Mouse (Mus musculus): ENCODE data around the gene 1810062G17Rik. TPM values are rescaled to one million over a fixed set of nuclear protein-coding genes. Genes with fewer than 3 reads are reported as not detected.

The 1810062G17Rik gene
- total RNA-seq, 2 experiments from 2014 or later = 1.7 to 2.4 TPM

DNA sequence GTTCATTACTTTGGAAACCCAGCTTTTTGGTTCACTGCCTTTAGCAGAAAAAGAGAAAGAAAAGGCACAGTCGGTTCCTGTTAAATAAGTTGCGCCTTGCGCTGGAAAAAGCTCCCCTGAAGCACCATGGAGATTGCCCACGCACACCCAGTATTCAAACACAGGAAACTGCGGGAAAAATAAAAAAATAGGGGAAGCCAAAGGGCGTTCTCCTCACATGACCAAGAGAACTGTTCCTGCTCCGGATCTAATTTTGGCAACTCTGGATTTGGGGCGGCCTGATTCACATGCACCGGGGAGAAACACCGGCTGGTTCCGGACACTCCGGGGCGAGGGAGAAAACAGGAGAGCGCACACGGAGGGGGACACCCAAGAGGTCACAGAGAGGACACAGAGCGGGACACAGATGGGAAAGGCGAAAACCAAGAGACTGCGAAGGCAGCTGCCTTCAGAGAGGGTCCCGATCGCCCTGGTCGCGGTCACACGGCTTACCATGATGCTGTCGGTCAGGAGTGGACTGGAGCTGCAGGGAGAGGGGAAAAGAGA lies 726 bp upstream of the 1810062G17Rik start:
- peak; percentile 46 for ATAC-seq (replicated peaks; ENCODE audit: poor library complexity, severe bottlenecking)

DNA sequence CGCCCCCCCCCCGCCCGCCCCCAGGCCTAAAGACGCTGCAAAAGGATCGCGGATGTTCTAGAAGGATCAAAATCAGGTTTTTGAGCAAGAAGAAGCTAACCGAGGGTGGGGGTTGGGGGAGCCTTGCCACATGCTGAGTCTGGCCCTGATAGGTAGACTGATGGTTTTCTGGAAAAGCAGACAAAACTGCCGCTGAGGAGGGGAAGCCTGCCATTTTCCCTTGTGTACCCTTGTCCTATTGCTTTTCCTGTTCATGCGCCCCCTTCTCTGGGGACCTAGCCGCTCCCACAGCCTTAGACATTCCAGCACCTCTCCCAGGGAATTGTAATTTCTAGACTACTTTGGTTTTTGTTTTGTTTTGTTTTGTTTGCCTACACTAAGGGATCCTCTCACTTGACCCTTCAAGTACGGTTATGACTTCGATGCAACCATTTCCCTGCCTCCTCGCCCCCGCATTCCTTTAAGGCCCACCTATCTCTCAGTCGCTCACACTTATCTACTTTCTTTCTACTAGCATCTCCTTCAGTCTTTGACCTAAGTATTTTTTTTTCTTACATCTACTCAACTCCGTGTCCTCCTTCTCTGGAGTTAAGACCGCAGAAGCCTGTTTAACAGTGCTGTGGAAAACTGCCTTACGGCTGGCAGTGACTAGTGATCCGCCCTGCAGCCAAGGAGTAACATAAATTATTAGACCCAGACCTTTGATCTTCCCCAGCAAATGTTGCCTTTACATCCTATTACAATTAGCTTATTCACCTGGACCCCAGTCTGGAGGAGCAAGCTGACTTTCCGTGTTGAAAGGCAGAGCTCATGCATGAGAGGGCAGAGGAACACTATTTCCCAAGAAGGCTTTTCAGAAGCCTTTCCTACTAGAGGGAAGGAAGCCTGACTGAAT lies 771 bp downstream of the 1810062G17Rik start:
- no peak for ATAC-seq (replicated peaks; ENCODE audit: poor library complexity, severe bottlenecking)

DNA sequence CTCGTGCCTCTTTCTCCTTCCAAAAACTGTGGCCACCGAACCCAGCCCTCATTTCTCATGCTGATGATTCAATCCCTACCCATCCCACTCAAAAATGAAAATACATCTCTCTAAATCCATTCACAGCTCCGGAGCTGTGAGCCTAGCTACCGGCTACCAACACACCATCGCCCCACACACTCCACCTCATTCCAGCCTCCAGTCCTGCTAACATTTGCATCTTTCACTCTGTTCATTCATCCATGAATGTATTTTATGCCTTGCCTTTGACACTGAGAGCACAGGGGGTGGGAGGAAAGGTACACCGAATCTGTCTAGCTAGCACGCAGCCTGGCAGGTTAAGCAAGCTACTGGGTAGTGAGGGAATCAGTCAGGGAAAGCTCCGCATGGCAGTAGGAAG lies 3.0 kb downstream of the 1810062G17Rik start:
- ATAC-seq (replicated peaks; ENCODE audit: poor library complexity, severe bottlenecking) = no peak

DNA sequence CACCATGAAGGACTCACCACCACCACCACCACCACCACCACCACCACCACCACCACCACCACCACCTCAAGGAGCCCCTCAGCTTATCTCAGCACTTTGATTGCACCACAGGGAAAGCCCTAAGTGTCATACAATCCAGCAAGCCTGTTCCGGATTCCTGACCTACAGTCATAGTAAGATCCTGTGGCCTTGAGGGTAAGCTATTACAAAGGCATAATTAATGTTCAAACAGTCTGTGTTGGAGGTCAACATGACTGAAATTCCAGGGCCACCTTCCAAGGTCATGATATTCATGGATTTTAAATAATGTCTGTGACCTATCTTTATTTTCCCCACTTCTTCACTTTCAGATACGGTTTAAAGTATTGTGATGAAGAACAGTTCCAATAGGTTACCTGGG lies 4.7 kb downstream of the 1810062G17Rik start:
- no peak for ATAC-seq (replicated peaks; ENCODE audit: poor library complexity, severe bottlenecking)

DNA sequence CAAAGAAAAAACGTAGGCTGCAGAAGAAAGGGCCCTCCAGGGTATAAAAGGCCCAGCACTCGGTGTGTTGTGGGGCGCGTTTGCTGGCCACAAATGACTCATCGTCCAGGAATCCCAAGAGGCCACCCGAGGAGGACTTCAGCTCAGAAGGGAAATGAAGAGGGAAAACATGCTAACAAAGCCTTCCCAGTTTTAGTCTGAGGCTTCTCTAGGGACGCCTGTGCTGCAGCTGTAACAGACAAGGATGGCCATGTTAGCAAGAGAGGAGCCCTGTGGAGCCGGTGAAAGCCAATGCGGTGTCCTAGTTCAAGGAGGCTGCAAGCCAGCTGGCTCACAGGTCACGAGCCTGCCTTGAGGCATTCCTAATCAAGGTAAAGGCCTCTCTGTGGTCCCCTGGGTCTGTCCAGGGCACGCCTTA lies 6.0 kb downstream of the 1810062G17Rik start:
- no peak for ATAC-seq (replicated peaks; ENCODE audit: poor library complexity, severe bottlenecking)

DNA sequence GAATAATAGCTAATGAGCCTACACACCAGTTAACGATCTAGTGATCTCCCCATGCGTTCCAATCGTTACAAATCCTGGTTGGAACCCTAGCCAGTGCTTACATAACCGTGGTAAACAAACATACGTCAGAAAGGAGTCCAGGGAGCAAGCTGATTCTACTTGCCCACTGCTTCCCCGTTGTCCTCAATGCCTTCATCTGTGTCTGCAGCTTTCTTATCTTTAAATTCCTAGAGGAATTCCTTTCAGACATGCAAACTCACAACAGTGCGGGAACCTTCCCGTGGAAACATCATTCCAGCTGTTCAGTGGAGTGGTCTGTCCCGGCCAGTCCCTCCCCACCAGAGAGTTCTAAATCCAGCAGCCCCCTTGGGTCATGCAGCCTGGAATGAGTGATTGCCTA lies 7.2 kb downstream of the 1810062G17Rik start:
- no peak for ATAC-seq (replicated peaks; ENCODE audit: poor library complexity, severe bottlenecking)

DNA sequence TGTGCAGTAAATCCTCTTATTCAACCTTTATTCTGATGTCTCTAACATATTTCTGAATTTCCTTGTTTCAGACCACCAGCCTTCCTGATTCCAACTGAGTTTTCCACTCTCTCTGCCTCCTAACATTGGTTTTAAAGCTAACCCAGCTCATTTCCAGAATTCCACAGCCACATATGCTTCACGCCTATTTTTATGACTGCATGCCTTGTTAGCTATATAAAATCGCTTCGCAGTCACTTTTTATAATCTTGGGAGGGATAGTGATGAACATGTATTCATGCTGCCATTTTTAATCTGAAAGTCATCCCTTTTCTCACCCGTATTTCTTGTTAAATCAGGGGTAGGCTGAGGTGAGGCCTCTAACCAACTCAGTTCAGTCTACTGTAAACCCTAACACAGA lies 8.6 kb downstream of the 1810062G17Rik start:
- ATAC-seq (replicated peaks; ENCODE audit: poor library complexity, severe bottlenecking) = no peak

DNA sequence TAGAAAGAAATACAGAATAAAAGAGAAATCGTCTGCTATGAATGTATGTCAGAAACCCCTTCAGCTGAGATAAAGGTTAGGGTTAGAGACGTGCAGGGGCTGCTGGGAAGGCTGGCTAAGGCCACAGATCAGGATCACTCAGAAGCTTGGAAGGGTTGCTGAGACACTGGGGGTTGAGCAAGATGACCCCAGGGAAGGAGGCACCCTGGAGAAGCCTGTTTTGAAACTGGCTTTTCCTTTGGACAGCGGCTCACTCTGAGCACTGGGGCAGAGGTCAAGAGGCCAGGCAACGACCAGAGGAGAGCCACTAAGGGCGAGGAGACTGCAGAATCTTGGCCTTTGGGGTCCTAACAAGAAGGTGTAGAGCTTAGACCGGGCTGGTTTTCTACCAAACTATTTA lies 10.4 kb downstream of the 1810062G17Rik start:
- ATAC-seq (replicated peaks; ENCODE audit: poor library complexity, severe bottlenecking) = no peak

DNA sequence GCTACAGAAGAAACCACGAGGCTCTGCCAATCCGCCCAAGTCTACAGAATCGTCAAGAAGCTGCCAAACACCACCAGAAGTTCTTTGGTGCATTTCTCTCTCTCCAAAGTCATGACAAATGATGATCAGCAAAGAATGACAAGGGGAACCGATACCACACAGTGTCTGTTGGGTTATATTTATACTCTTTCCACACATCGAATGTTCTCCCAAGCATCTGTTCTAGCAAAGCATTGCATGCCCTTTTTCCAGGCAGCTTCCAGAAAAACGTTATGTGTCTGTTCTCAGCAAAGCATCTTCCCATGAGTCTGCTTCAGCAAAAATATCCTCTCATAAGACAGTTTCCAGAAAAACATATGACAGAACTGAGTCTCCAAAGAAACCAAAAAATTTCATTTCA lies 11.1 kb downstream of the 1810062G17Rik start:
- ATAC-seq (replicated peaks; ENCODE audit: poor library complexity, severe bottlenecking) = no peak

DNA sequence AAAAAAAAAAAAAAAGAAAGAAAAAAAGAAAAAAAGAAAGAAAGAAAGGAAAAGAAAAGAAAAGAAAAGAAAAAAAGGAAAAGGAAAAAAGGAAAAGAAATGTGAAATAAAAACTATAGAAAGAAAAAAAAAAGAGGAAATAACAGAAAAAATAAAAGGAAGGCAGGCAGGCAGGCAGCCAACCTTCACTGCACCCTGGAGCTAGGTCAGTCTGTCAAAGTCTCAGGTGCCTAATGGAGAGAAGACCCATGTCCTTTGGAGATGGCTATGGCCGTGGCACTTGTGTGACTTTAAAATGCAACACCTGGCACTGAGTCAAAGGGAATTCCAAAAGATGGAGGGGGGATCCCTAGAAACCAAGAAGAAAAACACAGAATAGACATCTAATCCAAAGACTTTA lies 12.6 kb downstream of the 1810062G17Rik start:
- no peak for ATAC-seq (replicated peaks; ENCODE audit: poor library complexity, severe bottlenecking)

DNA sequence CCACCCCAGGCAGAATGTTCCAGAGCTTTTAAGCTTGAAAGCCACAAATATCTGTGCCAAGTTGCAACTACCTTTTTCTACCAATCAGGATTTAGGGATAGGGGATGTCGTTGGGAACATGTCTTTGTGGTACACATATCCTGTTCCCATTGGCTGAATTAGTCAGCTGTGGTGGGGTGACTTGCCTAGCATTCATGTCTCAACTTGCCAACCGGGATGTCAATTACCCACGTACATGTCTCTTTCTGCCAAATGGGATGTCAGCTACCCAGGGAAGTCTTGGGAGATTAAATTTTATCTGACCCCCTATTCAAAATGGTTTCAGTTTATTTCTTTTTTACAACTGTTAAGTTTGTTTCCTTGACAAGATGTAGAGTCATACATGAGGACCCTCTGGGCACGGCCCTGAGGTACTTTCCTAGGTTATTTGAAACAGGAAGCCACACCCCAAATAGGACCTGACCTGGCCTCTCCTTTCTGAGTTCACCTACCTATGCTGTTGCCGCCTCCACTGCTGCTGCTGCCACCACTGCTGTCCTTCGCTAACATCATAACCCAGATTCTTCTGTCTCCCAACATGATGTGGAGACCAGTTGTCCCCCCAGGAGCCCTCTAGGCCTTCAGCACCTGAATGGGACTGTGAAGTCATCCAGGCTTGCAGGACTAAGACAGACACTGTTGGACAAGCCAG lies 13.3 kb downstream of the 1810062G17Rik start:
- ATAC-seq (replicated peaks; ENCODE audit: poor library complexity, severe bottlenecking) = no peak

DNA sequence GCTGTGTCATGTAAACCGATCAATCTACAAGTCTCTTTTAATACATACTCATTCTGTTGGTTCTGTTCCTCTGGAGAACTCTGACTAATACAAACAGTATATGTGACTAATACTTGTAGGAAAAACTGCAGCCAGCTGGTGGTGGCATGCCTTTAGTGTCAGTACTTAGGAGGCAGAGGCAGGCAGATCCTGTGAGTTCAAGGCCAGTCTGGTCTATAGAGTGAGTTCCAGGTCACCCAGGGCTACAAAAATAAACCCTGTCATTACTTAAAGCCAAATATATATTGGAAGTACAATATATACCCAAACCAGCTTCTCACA lies 13.8 kb downstream of the 1810062G17Rik start:
- ATAC-seq (replicated peaks; ENCODE audit: poor library complexity, severe bottlenecking) = no peak

DNA sequence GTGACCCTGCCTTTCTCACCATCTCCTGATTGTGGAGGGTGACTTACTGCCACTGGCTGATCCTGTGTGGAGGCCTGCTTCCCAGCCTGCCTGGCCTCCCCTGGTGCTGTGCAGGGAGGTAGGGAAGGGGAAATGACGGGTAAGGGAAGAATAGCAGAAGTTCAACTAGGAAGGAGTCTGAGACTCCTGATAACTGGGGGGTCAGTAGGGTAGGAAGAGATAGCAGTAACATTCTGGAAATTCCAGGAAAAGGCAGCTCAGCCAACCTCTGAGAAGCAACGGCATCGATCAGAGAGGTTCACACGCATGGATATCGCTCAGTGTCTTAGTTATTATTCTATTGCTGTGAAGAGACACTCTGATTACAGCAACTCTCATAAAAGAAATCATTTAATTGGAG lies 15.8 kb downstream of the 1810062G17Rik start:
- ATAC-seq (replicated peaks; ENCODE audit: poor library complexity, severe bottlenecking) = 0 out of 2 replicates have a peak, but pooled peaks have one; percentile 24

DNA sequence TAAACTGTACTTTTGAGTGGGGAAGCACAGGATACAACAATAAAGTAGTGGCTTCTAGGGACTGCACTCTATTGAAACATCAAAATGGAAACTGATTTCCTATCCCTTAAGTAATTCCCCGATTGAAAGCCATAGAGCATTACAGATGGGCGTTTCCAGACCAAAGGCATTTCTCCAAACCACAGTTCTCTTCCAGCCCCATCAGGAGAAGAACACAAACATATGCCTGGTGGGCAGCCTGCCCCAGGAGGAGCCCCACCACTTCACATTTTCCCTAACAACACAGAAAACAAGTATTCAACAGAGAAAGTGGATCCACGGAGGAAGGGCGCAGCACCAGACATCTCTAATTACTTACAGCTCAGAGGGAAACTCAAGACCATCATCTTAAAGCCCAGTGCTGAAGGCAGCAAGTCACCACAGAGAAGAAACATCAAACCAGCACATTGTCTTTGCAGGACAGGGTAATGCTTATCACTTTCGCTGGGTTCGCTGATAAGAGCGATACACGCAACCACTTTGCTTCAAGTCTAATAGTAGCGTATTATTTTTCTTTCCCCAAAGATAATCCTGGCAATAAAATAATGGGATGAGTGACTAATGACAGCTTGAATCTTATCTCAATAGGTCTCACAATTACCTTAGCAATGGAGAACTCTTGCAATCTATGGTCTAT lies 17.1 kb downstream of the 1810062G17Rik start:
- ATAC-seq (replicated peaks; ENCODE audit: poor library complexity, severe bottlenecking) = no peak

DNA sequence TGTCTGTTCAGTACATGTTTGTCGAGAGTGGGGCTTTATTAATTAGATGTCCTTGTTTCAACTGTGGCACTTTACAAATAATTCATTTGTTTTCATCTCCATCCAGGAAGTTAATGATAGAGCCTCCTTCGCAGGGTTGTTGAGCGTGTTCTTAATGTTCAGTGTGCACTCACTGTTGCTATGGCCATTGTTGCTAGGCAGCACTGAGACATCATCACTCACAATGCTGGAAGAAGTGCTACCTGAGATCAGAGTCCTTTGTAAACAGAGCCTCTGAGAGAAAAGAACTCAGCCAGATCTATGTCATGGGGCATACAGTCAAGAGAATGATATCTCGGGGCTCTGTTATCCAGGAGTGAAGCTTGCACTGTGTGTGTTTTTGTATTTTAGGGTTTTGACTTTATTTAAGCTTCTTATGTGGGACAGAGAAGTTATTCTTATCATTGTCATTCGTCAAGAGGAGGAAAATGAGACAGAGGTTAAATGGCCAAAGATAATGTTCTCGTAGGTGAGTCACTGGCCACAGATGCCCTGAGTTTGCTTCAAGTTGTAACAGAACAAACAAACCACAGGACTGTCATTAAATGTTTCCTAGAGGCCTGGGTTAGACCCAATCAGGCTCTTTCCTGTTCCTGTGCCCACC lies 18.0 kb downstream of the 1810062G17Rik start:
- no peak for ATAC-seq (replicated peaks; ENCODE audit: poor library complexity, severe bottlenecking)

DNA sequence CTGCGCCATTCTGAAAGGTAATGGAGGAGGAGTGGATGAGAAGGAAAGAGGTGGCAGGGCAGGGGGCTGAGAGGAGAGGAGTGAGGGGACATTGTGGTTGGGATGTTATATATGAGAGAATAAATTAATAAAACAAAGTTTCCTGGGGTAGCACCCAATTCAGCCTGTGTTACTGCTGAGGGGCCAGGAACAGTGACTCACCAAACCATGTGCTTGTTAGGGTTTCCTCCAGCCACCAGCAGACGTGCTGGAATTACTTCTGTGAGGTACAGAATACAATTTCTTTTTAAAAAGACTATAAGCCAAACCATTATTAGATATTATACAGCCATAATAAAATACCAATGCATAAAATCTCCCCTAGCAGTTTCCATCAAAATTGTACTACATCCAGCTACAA lies 18.9 kb downstream of the 1810062G17Rik start:
- no peak for ATAC-seq (replicated peaks; ENCODE audit: poor library complexity, severe bottlenecking)

DNA sequence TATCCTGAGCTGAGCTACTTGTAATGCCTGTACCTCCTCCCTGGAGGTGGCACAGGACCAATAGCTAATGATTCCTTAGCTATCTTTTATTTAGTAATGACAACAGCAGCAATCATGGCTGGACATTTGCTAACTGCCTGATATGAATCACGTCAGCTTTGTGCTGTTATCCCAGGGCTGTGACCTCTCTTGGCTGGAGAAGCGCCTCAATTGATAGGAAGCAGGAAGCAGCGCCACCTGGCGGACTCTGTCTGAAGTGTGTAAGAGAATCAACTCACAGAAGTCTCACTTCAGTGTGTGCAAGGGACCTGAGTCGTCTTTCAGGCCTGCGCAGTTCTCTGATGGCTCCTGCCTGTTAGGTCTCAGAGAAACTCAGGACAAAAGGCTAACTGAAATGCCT lies 19.7 kb downstream of the 1810062G17Rik start:
- ATAC-seq (replicated peaks; ENCODE audit: poor library complexity, severe bottlenecking) = peak; percentile 94

DNA sequence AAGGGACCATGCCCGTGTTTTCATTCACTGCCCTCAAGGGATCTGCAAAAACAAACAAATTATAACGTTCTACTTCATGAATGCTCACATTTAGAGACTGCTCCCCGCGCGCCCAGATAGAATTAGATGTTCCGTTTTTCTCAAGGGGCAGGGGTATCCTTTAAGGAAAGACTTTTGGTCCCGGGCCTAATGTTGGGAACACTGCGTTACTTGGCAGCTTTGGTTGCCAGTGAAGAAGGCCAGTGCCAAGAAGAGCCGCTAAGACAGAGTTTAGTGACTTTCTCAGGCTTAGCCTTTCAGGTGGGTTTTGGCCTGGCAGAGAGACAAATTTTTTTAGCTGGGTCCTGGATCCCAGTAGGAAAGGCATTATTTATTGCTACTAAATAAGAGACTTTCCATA lies 20.5 kb downstream of the 1810062G17Rik start:
- no peak for ATAC-seq (replicated peaks; ENCODE audit: poor library complexity, severe bottlenecking)

DNA sequence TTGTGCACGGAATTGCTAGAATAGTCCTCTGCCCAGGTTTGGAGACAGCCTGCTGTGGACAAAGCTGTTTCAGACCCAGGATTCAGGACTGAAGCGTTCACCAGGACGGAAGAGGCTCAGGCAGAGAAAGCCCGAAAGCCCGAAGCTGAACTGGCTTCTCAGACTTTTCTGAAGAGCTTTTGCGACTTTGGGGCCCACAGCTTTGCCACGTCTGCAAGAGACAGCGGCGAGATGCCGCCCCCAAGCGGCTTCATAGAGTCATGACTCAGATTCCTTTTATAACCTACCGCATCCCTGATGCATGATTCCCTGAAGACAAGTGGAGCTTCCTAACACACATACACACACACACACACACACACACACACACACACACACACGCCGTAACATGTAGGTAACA lies 21.0 kb downstream of the 1810062G17Rik start:
- ATAC-seq (replicated peaks; ENCODE audit: poor library complexity, severe bottlenecking) = peak; percentile 86

DNA sequence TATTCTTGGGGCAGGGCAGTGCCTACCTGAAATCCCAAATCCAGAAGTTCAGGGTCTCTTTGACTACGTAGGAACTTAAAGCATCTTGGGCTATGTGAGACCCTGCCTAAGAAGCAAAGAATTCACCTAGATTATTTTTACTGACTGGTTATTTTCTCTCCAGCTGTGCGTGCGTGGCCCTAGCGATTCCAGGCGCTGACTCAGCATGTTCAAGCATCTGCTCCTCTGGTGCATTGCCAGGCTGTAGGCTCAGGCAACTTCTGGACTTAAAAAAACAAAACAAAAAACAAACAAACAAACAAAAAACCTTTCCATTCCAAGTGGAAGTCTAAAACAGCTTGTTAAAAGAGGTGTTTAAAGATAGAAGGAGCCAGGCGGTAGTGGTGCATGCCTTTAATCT lies 22.5 kb downstream of the 1810062G17Rik start:
- no peak for ATAC-seq (replicated peaks; ENCODE audit: poor library complexity, severe bottlenecking)

DNA sequence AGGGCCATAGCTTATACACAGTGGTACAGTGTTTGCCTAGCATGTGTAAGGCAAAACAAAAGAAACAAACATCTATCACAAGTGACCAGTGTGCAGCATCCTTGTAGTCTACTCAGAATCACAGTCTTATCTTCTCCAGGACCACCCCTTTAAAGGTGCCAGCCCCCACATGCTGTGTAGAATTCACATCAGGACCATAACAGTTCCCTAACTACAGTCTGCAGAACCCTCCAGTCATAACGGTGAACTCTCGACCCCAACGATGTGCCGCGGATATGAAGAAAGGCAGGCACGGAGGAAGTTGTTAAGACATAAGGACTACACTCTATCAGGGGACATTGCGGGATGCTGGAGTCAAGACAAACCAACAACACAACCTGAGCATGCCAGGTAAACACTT lies 23.7 kb downstream of the 1810062G17Rik start:
- no peak for ATAC-seq (replicated peaks; ENCODE audit: poor library complexity, severe bottlenecking)

Data from granulocyte monocyte progenitor cell, adult 5-6 weeks (primary cell).